Mouse (Mus musculus) testis, adult 2 months (tissue): ENCODE data around the gene Cblb. TPM values are rescaled to one million over a fixed set of nuclear protein-coding genes. Genes with fewer than 3 reads are reported as not detected.

Experiments used
- H3K27ac ChIP-seq: fragments of 200-500 bp; 2 replicates; pipeline ENCODE4 v1.5.1; 2012; ENCODE audit warnings: low read depth, low read length; ENCODE audit not compliant: control insufficient read depth, insufficient read depth
- H3K27me3 ChIP-seq: fragments of 200-500 bp; 2 replicates; pipeline ENCODE4 v1.6.1; 2012; ENCODE audit warnings: mild to moderate bottlenecking, low read length, moderate library complexity; ENCODE audit not compliant: control insufficient read depth, insufficient read depth
- H3K36me3 ChIP-seq: fragments of 200-500 bp; 2 replicates; pipeline ENCODE4 v1.6.1; 2012; ENCODE audit warnings: mild to moderate bottlenecking, low read length; ENCODE audit not compliant: control insufficient read depth, insufficient read depth
- H3K4me1 ChIP-seq: fragments of 200-500 bp; 2 replicates; pipeline ENCODE4 v1.6.1; 2012; ENCODE audit warnings: low read length; ENCODE audit not compliant: control insufficient read depth, insufficient read depth
- H3K4me3 ChIP-seq: fragments of 200-500 bp; 2 replicates; pipeline ENCODE4 v1.5.1; 2012; ENCODE audit warnings: low read depth, mild to moderate bottlenecking, low read length, moderate library complexity, mixed read lengths; ENCODE audit not compliant: control insufficient read depth
- CTCF ChIP-seq: fragments of 200-500 bp; IDR thresholded peaks from 2 replicates; pipeline ENCODE4 v1.5.1; 2012; ENCODE audit warnings: low read depth, mild to moderate bottlenecking, inconsistent platforms, low read length, moderate library complexity; ENCODE audit not compliant: control insufficient read depth, insufficient read depth, insufficient replicate concordance
- POLR2A ChIP-seq: fragments of 200-500 bp; IDR thresholded peaks from 2 replicates; pipeline ENCODE4 v1.6.1; 2012; ENCODE audit warnings: low read depth, mild to moderate bottlenecking, inconsistent platforms, low read length, moderate library complexity; ENCODE audit not compliant: control insufficient read depth
- polyA plus RNA-seq: library from polyadenylated mRNA; depleted of rRNA; stranded (reverse); fragments of >200 nt; gene quantifications from 2 replicates; pipeline ENCODE4 v1.2.3, GENCODE M21; 2012

Cblb gene
- polyA plus RNA-seq, 1 experiment, result 17.3 TPM

- H3K36me3 ChIP-seq, result no peaks in the 10 kb centered on the region
- no peak for TF ChIP-seq CTCF
- no peak for TF ChIP-seq POLR2A
- H3K27me3 ChIP-seq, result no peaks in the 10 kb centered on the region
- H3K4me3 ChIP-seq, result peak overlapping the region; percentile 96
- H3K27ac ChIP-seq, result peak overlapping the region; percentile 74
- H3K4me1 ChIP-seq, result peaks cover 4% of the 10 kb centered on the region
Observed at GRCm38 (mm10) chr16:52031712-52032251, 757 bp downstream of the Cblb start.

- no peaks in the 10 kb centered on the region for H3K36me3 ChIP-seq
- H3K27ac ChIP-seq, result no peak overlapping the region
- peak overlapping the region; percentile 96 for H3K4me3 ChIP-seq
- peaks cover 4% of the 10 kb centered on the region for H3K4me1 ChIP-seq
- TF ChIP-seq CTCF (no peak), POLR2A (no peak)
- H3K27me3 ChIP-seq, result no peaks in the 10 kb centered on the region
Observed at GRCm38 (mm10) chr16:52032376-52033330, 1.6 kb downstream of the Cblb start.

DNA sequence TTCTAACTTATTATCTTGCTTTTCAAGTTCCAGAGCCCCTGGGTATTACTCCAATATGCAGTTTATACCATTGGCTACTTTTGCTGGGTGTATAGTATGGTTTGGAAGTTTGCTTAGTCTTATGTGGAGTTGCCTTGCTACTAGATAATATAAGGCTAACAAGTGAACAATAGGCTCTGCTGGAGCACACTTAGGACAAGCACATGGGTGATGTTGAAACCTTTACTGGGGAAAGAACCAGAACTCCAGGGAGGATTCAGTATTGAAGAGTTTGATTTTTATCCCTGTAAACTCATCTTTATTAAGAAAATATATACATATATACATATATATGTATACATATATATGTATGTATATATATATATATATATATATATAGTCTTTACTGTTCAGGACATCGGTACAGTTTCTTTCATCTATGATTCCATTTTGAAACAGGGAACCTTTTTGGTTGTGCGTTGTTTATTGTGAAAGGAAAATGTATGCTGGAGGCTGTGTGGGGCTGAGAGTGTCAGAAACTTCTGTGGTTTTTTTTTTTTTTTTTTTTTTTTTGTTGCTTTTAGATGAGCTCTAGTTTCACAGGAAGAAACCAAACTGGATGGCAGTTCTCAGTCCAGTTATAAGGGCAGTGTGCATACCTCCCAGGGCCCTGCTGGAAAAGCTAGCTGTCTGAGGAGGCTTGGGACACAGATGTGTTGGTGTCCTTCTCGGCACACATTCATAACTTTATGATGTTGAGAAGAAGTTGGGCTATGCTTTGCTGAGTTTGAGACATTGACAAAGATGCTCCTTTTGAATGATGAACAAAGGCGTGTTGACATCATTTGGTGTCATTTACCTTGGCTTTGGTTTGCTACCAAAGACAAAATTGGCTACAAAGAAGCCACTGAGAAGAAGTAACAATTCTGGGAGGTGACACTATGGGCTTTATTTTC lies 2.6 kb downstream of the Cblb start:
- Histone ChIP-seq H3K4me1 (peaks cover 4% of the 10 kb centered on the region), H3K36me3 (no peaks in the 10 kb centered on the region), H3K27me3 (no peaks in the 10 kb centered on the region), H3K27ac (no peak overlapping the region), H3K4me3 (no peak overlapping the region)
- TF ChIP-seq POLR2A, result no peak
- TF ChIP-seq CTCF, result no peak

- Histone ChIP-seq H3K27me3 (no peaks in the 10 kb centered on the region), H3K4me1 (peaks cover 4% of the 10 kb centered on the region), H3K36me3 (no peaks in the 10 kb centered on the region), H3K4me3 (no peak overlapping the region), H3K27ac (no peak overlapping the region)
- TF ChIP-seq CTCF (no peak), POLR2A (no peak)
Observed at GRCm38 (mm10) chr16:52034356-52034755, 3.3 kb downstream of the Cblb start.

DNA sequence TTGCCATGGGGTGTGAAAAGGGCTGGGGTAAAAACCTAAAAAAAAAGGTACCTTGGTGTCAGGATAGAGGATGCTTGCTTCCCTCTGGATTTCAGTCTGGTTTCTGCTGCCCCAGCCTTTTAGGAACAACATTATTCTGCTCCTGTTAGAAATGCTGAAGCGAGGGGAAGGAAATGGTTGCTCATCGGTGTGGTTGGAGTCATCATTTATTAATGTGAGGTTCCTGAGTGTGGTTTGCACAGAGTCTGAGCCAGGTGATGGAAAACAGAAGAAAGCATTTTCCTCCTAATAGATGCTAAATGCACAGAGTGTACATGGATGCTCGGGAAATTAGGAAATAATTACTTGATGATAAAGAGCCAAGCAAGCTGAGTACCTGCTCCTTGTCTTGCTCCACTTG lies 5.3 kb downstream of the Cblb start:
- no peak overlapping the region for H3K27ac ChIP-seq
- peaks cover 4% of the 10 kb centered on the region; the same call in 1 of the 2 replicates for H3K4me1 ChIP-seq
- no peaks in the 10 kb centered on the region for H3K36me3 ChIP-seq
- no peaks in the 10 kb centered on the region for H3K27me3 ChIP-seq
- TF ChIP-seq POLR2A (no peak), CTCF (no peak)
- no peak overlapping the region for H3K4me3 ChIP-seq

- Histone ChIP-seq H3K27ac (no peak overlapping the region), H3K36me3 (no peaks in the 10 kb centered on the region)
Observed at GRCm38 (mm10) chr16:52038283-52038682, 7.3 kb downstream of the Cblb start.

GRCm38 (mm10) chr16:52038821-52039220 lies 7.8 kb downstream of the Cblb start:
- no peaks in the 10 kb centered on the region for H3K27me3 ChIP-seq
- no peaks in the 10 kb centered on the region for H3K4me1 ChIP-seq
- TF ChIP-seq POLR2A, result no peak
- H3K36me3 ChIP-seq, result no peaks in the 10 kb centered on the region
- H3K27ac ChIP-seq, result no peak overlapping the region
- no peak overlapping the region for H3K4me3 ChIP-seq

More at GRCm38 (mm10) chr16:52038283-52038682, 7.3 kb downstream of the Cblb start:
- no peak overlapping the region for H3K4me3 ChIP-seq
- no peaks in the 10 kb centered on the region for H3K4me1 ChIP-seq
- TF ChIP-seq CTCF (no peak), POLR2A (no peak)
- no peaks in the 10 kb centered on the region for H3K27me3 ChIP-seq
